Mouse (Mus musculus) splenic B cell, adult 2 months (primary cell): ENCODE measurements at regions not wholly inside any gene's neighbourhood (a gene's known extent, or its start where the extent isn't known, plus 50 kb on each side); places are given as distances from the start of the nearest gene placed in this dataset.

Source experiments
- DNase-seq: peaks from one replicate; pipeline ENCODE4 v3.0.0-alpha.2; 2011; ENCODE audit warnings: low read depth, low spot score
- H3K27me3 ChIP-seq: 2 replicates; pipeline ENCODE4 v1.6.1; 2012; ENCODE audit warnings: mild to moderate bottlenecking, low read length, moderate library complexity, mixed read lengths; ENCODE audit not compliant: control insufficient read depth, poor library complexity, insufficient read depth, severe bottlenecking
- H3K36me3 ChIP-seq: 2 replicates; pipeline ENCODE4 v1.6.1; 2012; ENCODE audit warnings: mild to moderate bottlenecking, low read length, moderate library complexity, mixed read lengths; ENCODE audit not compliant: control insufficient read depth, poor library complexity, insufficient read depth, severe bottlenecking

- H3K36me3 ChIP-seq = no peaks in the 10 kb centered on the region
- no peak for DNase-seq
- no peaks in the 10 kb centered on the region for H3K27me3 ChIP-seq
Observed at GRCm38 (mm10) chr6:99843507-99843906, 117.3 kb upstream of the Prok2 start.

GRCm38 (mm10) chr6:99842723-99843122 is 116.5 kb upstream of the Prok2 start:
- H3K27me3 ChIP-seq = no peaks in the 10 kb centered on the region
- no peak for DNase-seq
- H3K36me3 ChIP-seq = no peaks in the 10 kb centered on the region

GRCm38 (mm10) chr6:99840823-99841222 is 114.6 kb upstream of the Prok2 start:
- Histone ChIP-seq H3K27me3 (no peaks in the 10 kb centered on the region), H3K36me3 (no peaks in the 10 kb centered on the region)
- DNase-seq = no peak

- no peaks in the 10 kb centered on the region for H3K27me3 ChIP-seq
- DNase-seq = no peak
- no peaks in the 10 kb centered on the region for H3K36me3 ChIP-seq
Observed at GRCm38 (mm10) chr6:99833323-99833722, 107.1 kb upstream of the Prok2 start.

- H3K36me3 ChIP-seq = no peaks in the 10 kb centered on the region
- no peaks in the 10 kb centered on the region for H3K27me3 ChIP-seq
- DNase-seq = no peak
Observed at GRCm38 (mm10) chr6:99827625-99828024, 101.4 kb upstream of the Prok2 start.

GRCm38 (mm10) chr6:99824808-99825207 is 98.6 kb upstream of the Prok2 start:
- Histone ChIP-seq H3K27me3 (no peaks in the 10 kb centered on the region), H3K36me3 (no peaks in the 10 kb centered on the region)
- DNase-seq = no peak

- no peak for DNase-seq
- Histone ChIP-seq H3K27me3 (no peaks in the 10 kb centered on the region), H3K36me3 (no peaks in the 10 kb centered on the region)
Observed at GRCm38 (mm10) chr6:99822471-99822870, 96.3 kb upstream of the Prok2 start.

GRCm38 (mm10) chr6:99819255-99819929 is 93.2 kb upstream of the Prok2 start:
- no peak for DNase-seq
- H3K27me3 ChIP-seq = no peaks in the 10 kb centered on the region
- H3K36me3 ChIP-seq = no peaks in the 10 kb centered on the region

- no peak for DNase-seq
- no peaks in the 10 kb centered on the region for H3K36me3 ChIP-seq
- H3K27me3 ChIP-seq = no peaks in the 10 kb centered on the region
Observed at GRCm38 (mm10) chr6:99818486-99818885, 92.3 kb upstream of the Prok2 start.

- Histone ChIP-seq H3K27me3 (no peaks in the 10 kb centered on the region), H3K36me3 (no peaks in the 10 kb centered on the region)
- no peak for DNase-seq
Observed at GRCm38 (mm10) chr6:99817245-99817644, 91.1 kb upstream of the Prok2 start.

GRCm38 (mm10) chr6:99813102-99813501 is 86.9 kb upstream of the Prok2 start:
- no peak for DNase-seq
- H3K36me3 ChIP-seq = no peaks in the 10 kb centered on the region
- H3K27me3 ChIP-seq = no peaks in the 10 kb centered on the region

- Histone ChIP-seq H3K27me3 (no peaks in the 10 kb centered on the region), H3K36me3 (no peaks in the 10 kb centered on the region)
- no peak for DNase-seq
Observed at GRCm38 (mm10) chr6:99811842-99812241, 85.7 kb upstream of the Prok2 start.

GRCm38 (mm10) chr6:99810974-99811798 is 85.0 kb upstream of the Prok2 start:
- Histone ChIP-seq H3K36me3 (no peaks in the 10 kb centered on the region), H3K27me3 (no peaks in the 10 kb centered on the region)
- no peak for DNase-seq

- no peaks in the 10 kb centered on the region for H3K36me3 ChIP-seq
- H3K27me3 ChIP-seq = no peaks in the 10 kb centered on the region
- DNase-seq = no peak
Observed at GRCm38 (mm10) chr6:99804905-99805245, 78.7 kb upstream of the Prok2 start.

GRCm38 (mm10) chr6:99803983-99804904 is 78.1 kb upstream of the Prok2 start:
- Histone ChIP-seq H3K36me3 (no peaks in the 10 kb centered on the region), H3K27me3 (no peaks in the 10 kb centered on the region)
- peak; percentile 79 for DNase-seq
